Mouse (Mus musculus) heart, adult 10 weeks (tissue): ENCODE data around the gene Gm4952. TPM values are rescaled to one million over a fixed set of nuclear protein-coding genes. Genes with fewer than 3 reads are reported as not detected.

Experiments used
- polyA plus RNA-seq: library from polyadenylated mRNA; stranded (reverse); fragments of 350-450 nt; fragmentation: Illumina TruSeq; extraction: RNeasy Lipid Tissue Mini Kit (QIAGEN cat#74804); gene quantifications from one replicate; pipeline ENCODE4 v1.2.3, GENCODE M21; 2014; ENCODE audit warnings: low read depth, low replicate concordance

Gene Gm4952
- not detected for polyA plus RNA-seq

DNA sequence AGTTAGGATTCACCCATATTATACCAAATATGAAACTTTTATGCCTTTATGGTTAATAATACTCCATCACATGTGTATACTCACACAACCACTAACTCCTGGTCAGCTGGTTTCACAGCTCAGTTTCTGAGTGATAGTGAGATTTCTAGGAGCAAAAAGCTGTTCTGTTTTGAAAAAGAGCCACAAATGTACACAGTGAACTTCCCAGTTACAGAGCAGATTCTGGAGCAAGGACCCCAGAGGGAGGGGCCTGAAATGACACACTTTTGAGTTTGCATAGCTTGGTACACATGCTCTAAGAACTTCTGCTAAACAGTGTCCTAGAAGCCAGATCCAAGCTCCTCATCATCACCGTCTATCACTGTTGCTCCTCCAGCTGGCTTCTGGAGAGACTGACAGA lies at the start of gene Gm4952:
Gm4952 (plus strand) TSS at position 301 of the 400 bp plus-strand sequence.

GRCm38 (mm10) chr19:12633176-12633575 lies 33.4 kb downstream of the Gm4952 start, which contains the start of gene Glyat:
TSS of gene Glyat (plus strand) at chr19:12633308.

DNA sequence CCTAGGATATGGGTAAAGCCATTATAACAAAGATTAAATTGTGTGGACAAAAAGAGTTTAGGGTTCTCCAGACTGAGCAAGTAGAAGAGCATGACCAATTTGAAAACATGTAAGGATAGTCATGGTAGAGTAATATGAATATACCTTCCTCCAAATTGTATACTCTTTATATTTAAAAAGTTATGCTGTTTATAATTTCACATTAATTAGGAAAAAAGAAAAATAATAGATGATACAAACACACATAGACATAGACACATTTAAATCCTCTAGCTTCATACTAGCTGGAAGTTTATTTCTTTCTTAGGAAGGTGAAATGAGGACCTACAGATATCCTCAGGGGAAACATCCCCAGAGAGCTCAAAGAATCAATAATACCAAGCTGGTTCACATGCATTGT lies 70.4 kb downstream of the Gm4952 start, which contains the start of gene Olfr1442:
Olfr1442 (plus strand) TSS at position 301 of the 400 bp plus-strand sequence.

DNA sequence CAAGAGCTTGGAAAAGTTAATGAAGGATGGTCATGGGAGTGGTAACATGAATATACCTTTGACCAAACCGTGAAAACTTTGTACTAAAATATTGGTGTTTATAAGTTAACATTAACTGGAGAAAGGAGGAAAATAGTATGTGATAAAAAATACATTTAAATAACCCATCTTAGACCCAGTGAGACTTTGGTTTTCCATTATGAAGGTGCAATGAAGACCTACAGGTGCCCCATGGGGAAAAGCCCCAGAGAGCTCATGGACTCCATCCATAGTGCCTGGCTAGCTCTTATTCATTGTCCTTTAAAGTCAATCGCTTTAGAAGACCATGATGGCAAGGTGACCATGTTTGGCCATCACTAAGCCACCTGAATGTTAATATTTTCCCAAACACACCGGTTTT lies 78.0 kb downstream of the Gm4952 start, which contains the start of gene Olfr1443:
Olfr1443 (plus strand) TSS at position 301 of the 400 bp plus-strand sequence.

Other genes starting within 250 kb of the Gm4952 start
- gene Olfr1440, start 212.7 kb upstream of the Gm4952 start, polyA plus RNA-seq, result not detected
- not detected for gene Olfr1441, start 182.5 kb upstream of the Gm4952 start, polyA plus RNA-seq
- gene Pfpl, start 172.1 kb upstream of the Gm4952 start, polyA plus RNA-seq, result not detected
- gene Mpeg1, start 139.2 kb upstream of the Gm4952 start, polyA plus RNA-seq, result 3.8 TPM
- 5.4 TPM for gene Dtx4, start 98.5 kb upstream of the Gm4952 start, polyA plus RNA-seq
- 5.0 TPM for gene Fam111a, start 54.2 kb upstream of the Gm4952 start, polyA plus RNA-seq
- 0.13 TPM for gene Glyat, start 33.3 kb downstream of the Gm4952 start, polyA plus RNA-seq
- not detected for gene Olfr1442, start 70.5 kb downstream of the Gm4952 start, polyA plus RNA-seq
- gene Olfr1443, start 78.1 kb downstream of the Gm4952 start, polyA plus RNA-seq, result not detected
- gene Keg1, start 95.8 kb downstream of the Gm4952 start, polyA plus RNA-seq, result not detected
- 3.9 TPM for gene Cntf, start 165.7 kb downstream of the Gm4952 start, polyA plus RNA-seq
- 60.2 TPM for gene Zfp91, start 196.2 kb downstream of the Gm4952 start, polyA plus RNA-seq
- 0.81 TPM for gene Lpxn, start 196.2 kb downstream of the Gm4952 start, polyA plus RNA-seq
- gene Gm5244, start 246.7 kb downstream of the Gm4952 start, polyA plus RNA-seq, result not detected